Mouse (Mus musculus) MN1 (cell line): ENCODE measurements around the gene Gpr135.

Source experiments
- DNase-seq: peaks from one replicate; pipeline ENCODE4 v3.0.0-alpha.2; 2016; ENCODE audit warnings: low spot score

The Gpr135 gene

DNA sequence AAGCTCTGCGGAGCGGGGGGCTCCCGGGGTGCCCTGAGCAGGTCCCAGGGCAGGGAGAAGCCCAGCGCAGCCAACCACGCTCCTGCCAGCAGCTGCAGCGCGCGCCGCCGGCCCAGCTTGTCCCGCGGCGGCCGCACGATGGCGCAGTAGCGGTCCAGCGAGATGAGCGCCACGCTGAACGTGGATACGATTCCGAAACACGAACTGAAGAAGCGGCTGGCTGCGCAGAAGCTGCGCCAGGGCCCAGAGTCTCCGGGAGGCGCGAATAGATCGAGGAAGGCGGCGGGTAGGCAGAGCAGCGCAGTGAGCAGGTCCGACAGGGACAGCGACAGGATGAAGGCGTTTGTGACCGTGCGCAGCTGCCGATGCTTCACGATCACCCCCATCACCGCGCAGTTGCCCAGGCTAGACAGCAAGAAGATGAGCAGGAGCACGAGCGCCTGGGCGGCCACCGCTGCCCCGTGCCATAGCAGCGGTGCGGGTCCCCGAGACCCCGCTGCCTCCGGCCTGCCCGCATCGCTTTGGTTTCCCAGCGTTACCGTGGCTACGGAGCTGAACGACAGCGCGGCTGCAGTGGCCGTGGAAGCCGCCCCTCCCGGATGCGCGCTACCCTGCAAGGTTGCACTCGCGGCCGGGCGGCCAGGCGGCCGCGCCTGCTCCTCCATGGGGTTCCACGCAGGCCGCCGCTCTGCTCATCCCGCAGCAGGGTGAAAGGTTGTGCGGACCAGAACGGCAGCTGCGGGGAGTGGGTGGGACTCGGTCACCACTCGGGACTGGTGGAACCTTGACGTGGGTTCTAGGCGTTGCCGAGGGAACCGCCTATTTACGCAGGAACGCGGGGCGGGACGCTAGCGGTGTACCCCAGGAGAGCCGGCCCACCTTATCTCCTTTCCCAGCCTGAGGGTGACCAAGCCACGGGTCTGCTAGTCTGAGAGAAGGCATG lies at the start of gene Gpr135:
Gene Gpr135, minus strand, starts transcription at position 799 of the 943 bp plus-strand sequence.
- DNase-seq, result peak; percentile 90

DNA sequence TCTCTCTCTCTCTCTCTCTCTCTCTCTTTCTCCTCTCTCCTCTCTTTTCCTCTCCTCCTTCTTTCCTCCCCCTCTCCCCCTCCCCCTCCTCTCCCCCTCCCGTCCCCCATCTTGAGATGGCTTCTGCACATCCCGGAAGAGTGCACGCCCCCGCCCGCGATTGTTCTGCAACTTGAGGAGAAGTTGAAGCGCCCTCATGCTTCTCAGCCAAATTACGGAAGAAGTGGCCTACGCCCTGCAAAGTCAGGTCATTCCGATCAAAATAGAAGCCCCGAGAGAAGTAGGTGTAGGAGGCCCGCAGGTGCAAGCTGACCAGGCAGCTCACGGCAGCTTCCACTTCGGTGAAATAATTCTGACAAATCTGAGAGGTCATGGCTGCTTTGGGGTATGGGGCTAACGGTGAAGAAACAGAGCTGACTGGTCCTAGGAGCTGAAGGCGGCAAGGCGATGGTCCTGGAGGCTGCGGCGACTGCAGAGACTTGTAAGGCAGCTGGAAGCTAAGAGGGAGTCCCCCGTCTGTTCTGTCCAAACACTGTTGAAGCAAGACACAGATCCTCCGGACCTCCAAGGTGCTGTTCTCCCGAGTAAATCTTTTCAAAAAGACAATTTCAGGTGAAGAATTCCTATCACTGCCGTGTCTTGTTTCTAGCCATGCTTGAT lies 44.9 kb upstream of the Gpr135 start:
- no peak for DNase-seq

DNA sequence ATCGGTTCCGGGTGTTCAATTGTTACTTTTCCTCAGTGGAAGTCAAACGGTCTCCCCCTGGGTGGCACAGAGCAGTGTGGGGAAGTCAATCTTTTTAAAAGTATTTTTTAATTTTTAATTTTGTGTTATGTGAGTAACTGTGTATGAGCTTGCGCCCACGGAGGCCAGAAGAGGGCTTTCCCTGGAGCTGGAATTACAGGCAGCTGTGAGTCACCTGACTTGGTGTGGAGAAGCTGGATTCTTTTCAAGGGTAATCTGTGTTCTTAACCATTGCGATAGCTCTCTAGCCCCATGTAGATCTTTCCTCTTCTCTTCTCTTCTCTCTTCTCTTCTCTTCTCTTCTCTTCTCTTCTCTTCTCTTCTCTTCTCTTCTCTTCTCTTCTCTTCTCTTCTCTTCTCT lies 44.2 kb upstream of the Gpr135 start:
- no peak for DNase-seq

GRCm38 (mm10) chr12:72104525-72105281 lies 33.8 kb upstream of the Gpr135 start:
- peak; percentile 90 for DNase-seq

DNA sequence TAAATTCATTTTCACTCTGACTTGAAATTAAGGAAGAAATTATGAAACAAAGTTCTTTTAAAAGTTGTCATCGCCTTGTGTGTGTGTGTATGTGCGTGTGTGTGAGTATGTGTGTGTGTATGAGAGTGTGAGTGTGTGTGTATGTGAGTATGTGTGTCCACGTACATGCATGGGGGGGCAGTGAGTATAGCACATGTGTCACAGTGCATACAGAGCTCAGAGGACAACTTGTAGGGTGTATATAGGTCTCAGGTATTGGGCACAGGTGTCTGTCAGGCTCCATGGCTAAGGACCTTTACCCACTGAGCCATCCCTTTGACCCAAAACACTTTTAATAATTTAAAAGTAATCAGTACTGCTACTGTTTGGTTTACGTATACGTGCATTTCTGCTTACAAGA lies 33.1 kb upstream of the Gpr135 start:
- DNase-seq, result no peak

- DNase-seq, result no peak
Observed at GRCm38 (mm10) chr12:72102776-72103175, 31.9 kb upstream of the Gpr135 start.

- no peak for DNase-seq
Observed at GRCm38 (mm10) chr12:72096966-72097365, 26.0 kb upstream of the Gpr135 start.

DNA sequence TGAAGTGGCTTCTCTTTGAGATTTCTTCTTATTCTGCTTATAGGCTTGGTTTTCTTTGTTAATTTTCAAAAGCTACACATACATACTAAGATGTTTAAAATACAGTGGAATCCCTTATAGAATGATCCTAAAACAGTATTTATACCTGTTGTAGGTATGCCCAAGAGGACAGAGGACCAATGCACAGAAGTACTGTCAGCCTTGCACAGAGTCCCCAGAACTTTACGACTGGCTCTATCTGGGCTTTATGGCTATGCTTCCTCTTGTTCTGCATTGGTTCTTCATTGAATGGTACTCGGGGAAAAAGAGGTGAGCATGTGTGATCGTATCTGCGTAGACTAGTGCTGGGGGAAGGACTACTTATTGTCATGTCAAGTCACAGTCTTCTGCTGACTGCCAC lies 18.9 kb upstream of the Gpr135 start:
- no peak for DNase-seq

GRCm38 (mm10) chr12:72086166-72086825 lies 15.4 kb upstream of the Gpr135 start:
- no peak for DNase-seq

- peak; percentile 100 for DNase-seq
Observed at GRCm38 (mm10) chr12:72085329-72086165, 14.6 kb upstream of the Gpr135 start, which contains the start of the genes L3hypdh and Jkamp. Gene L3hypdh, minus strand, starts transcription at chr12:72085439. Gene Jkamp, plus strand, starts transcription at chr12:72085589.

GRCm38 (mm10) chr12:72085024-72085328 lies 14.1 kb upstream of the Gpr135 start:
- no peak for DNase-seq

GRCm38 (mm10) chr12:72084261-72085023 lies 13.5 kb upstream of the Gpr135 start:
- DNase-seq, result peak; percentile 49

DNA sequence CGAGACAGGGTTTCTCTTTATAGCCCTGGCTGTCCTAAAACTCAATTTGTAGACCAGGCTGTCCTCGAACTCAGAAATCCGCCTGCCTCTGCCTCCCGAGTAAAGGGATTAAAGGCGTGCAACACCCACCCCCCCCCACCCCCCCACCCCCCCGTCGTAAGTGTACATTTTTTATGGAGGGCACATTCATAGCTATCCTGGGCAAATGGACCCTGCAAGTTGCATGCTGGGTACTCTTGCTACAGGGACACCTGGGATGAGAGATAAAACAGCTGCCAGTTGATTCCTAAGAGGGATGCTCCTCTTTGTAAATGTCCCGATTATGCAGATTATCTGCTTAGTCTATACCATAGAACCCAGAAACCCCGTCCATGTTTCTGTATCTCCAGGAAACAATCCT lies 12.3 kb upstream of the Gpr135 start:
- DNase-seq, result no peak

DNA sequence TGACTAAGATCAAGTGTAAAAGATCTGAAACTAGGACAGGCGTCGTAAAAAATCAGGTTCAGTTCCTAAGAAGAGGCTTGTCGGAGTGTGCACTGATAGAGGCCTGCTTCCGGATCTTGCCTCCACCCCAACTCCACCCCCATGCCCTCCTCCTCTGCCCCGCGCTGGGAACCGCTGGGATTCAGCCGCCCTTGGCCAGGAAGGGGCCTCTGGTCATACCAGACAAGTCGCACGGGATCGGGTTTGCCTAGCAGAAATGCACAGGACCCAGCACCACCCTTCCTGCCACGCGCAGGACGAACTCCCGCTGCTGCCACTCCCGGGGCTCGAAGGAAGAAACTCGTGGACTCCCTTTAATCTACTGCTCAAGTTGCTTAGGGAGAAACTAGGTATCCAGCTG lies 11.4 kb upstream of the Gpr135 start:
- no peak for DNase-seq

GRCm38 (mm10) chr12:72081961-72082360 lies 11.0 kb upstream of the Gpr135 start:
- DNase-seq, result no peak

- DNase-seq, result no peak
Observed at GRCm38 (mm10) chr12:72078248-72078647, 7.3 kb upstream of the Gpr135 start.

DNA sequence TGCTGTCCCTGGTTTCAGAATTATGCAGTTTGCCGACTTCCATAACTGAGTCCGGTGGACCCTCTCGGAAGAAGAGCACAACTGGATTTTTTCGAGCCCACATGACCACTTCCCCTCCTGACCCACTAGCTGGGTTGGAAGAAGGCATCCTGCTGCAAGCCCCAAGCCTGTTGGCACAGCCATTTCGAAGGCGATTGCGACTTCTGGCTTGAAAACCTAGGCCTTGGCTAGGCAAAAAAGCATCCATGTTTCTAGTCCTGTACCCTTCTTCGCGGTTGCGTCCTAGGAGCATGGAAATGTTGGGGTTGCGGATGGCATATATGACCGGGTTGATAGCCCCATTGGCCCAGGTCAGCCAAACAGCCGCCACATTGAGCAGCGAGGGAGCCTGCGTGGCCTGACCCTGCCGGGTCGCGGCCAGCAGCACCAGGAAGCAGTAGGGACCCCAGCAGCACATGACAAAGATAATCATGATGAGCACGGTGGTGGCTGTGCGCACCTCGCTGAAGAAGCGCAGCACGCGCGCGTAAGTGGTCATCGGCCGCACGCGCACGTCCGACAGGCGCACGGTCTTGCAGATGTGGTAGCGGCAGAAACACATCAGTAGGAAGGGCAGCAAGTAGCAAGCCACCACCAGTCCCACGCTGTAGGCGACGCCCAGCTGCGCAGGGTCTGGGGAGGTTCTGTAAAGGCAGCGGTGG lies 1.1 kb downstream of the Gpr135 start:
- no peak for DNase-seq

- no peak for DNase-seq
Observed at GRCm38 (mm10) chr12:72057780-72058179, 13.1 kb downstream of the Gpr135 start.

DNA sequence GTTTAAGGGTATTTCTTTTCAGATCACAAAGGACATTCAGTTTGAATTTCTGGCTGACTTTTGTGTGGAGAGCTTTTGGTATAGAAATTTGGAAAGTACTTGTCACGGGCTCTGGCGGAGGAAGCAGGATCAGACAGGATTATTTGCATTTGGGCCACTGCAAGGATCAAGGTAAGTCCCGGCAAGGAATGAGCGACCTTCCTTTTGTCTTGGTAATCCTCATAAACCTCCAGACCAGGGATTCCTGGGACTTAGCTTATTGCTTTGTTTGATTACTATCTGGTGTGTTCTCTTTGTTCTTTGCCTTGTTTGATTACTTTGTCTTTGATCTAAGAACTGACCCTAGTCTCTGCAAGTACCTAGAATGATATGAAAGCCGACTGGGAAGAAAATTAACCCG lies 17.1 kb downstream of the Gpr135 start:
- DNase-seq, result no peak

DNA sequence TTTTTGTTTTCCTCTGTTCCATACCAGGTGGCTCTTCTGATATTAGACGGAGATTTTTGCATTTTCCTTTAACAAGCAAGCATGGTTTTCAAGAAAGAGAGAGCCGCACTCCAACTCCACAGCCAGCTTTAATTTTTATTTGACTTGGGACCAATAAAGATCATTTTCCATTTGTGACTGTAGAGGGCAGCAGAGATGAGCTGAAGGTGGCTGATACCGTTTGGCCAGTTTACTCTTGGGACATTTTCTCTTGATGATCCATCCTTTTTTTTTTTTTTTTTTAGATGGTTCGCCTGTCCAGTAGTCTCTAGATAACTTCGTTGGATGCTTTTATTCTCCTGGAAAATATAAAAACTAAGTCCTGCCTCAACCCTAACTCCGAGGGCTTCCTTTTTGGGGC lies 17.6 kb downstream of the Gpr135 start:
- DNase-seq, result peak; percentile 47
